Mouse (Mus musculus) midbrain, postnatal 0 days (tissue): ENCODE data around the gene Dnase1l2. TPM values are rescaled to one million over a fixed set of nuclear protein-coding genes. Genes with fewer than 3 reads are reported as not detected.
"Not testable (repeated sequence)": the region's sequence is repeated elsewhere in the genome, so short reads cannot be mapped to it uniquely, and the experiment has no call there.

Experiments
- ATAC-seq: fragments of 200-750 bp; cut with Nextera tagmentation; 2 replicates; pipeline ENCODE4 v1.8.0; 2017; ENCODE audit warnings: moderate number of reproducible peaks, mild to moderate bottlenecking, moderate TSS enrichment, moderate library complexity; ENCODE audit not compliant: low FRiP score
- DNase-seq: peaks from one replicate; pipeline ENCODE4 v3.0.0-alpha.2; 2015; ENCODE audit warnings: low spot score
- H3K27ac ChIP-seq: fragments of 300-500 bp; sonication (generic); 2 replicates; pipeline ENCODE4 v1.5.1; 2014; ENCODE audit warnings: low read depth, mild to moderate bottlenecking, low read length, mixed read lengths
- H3K27me3 ChIP-seq: fragments of 300-500 bp; sonication (generic); 2 replicates; pipeline ENCODE4 v1.6.1; 2014; ENCODE audit warnings: low read length, control low read depth, mixed read lengths; ENCODE audit not compliant: insufficient read depth
- H3K36me3 ChIP-seq: fragments of 300-500 bp; sonication (generic); 2 replicates; pipeline ENCODE4 v1.6.1; 2014; ENCODE audit warnings: low read length, control low read depth, mixed read lengths; ENCODE audit not compliant: insufficient read depth
- H3K4me1 ChIP-seq: fragments of 300-500 bp; sonication (generic); 2 replicates; pipeline ENCODE4 v1.6.1; 2014; ENCODE audit warnings: mild to moderate bottlenecking, control low read depth, antibody characterized with exemption, low read length, mixed read lengths; ENCODE audit not compliant: insufficient read depth
- H3K4me2 ChIP-seq: fragments of 300-500 bp; sonication (generic); 2 replicates; pipeline ENCODE4 v1.6.1; 2014; ENCODE audit warnings: low read depth, mild to moderate bottlenecking, low read length, mixed read lengths; ENCODE audit not compliant: poor library complexity, severe bottlenecking
- H3K4me3 ChIP-seq: fragments of 300-500 bp; sonication (generic); 2 replicates; pipeline ENCODE4 v1.5.1; 2014; ENCODE audit warnings: low read depth, mild to moderate bottlenecking, low read length, moderate library complexity
- H3K9ac ChIP-seq: fragments of 300-500 bp; sonication (generic); replicated peaks from 2 replicates; pipeline ENCODE4 v1.6.1; 2014; ENCODE audit warnings: mild to moderate bottlenecking, low read length, moderate library complexity, mixed read lengths; ENCODE audit not compliant: poor library complexity, severe bottlenecking
- H3K9me3 ChIP-seq: fragments of 300-500 bp; sonication (generic); 2 replicates; pipeline ENCODE4 v1.6.1; 2016; ENCODE audit warnings: low read length, control low read depth
- CTCF ChIP-seq: IDR thresholded peaks from 2 replicates; pipeline ENCODE4 v1.5.1; 2016; ENCODE audit warnings: antibody characterized with exemption, mild to moderate bottlenecking
- WGBS: fragments of 180-500 bp; shearing (Covaris S2); extraction: QIAGEN DNeasy Blood & Tissue Kit; methylation state at CpG from one replicate; pipeline ENCODE4 v1.1.7; 2014; 5-methylcytosine and 5-hydroxymethylcytosine counted together
- polyA plus RNA-seq: library from polyadenylated mRNA; unstranded; fragments of >200 nt; fragmentation: Nextera tagmentation; extraction: Ambion mirVana; gene quantifications from 2 replicates; pipeline ENCODE4 v1.2.1, GENCODE M21; 2015
- total RNA-seq: library from RNA; depleted of rRNA; stranded (reverse); fragments of >200 nt; gene quantifications from 2 replicates; pipeline ENCODE4 v1.2.3, GENCODE M21; 2014

Gene Dnase1l2
- total and polyA plus RNA-seq, 2 experiments from 2014 or later: 1.1 to 5.0 TPM

- Histone ChIP-seq H3K4me1 (no peaks in the 10 kb centered on the region), H3K27ac (no peak overlapping the region), H3K9ac (no peak overlapping the region), H3K4me2 (no peak overlapping the region), H3K27me3 (no peaks in the 10 kb centered on the region), H3K9me3 (no peaks in the 10 kb centered on the region), H3K36me3 (peaks cover 34% of the 10 kb centered on the region), H3K4me3 (no peak overlapping the region)
- ATAC-seq (peak; percentile 33; the same call in 1 of the 2 replicates), DNase-seq (peak; percentile 40)
- peak; percentile 88 for TF ChIP-seq CTCF
- 74% methylated on average over 5 of the region's 5 CpGs for WGBS
Measured at GRCm38 (mm10) chr17:24437016-24437415, 5.9 kb downstream of the Dnase1l2 start.

GRCm38 (mm10) chr17:24429201-24429983 is 13.5 kb downstream of the Dnase1l2 start:
- H3K4me2 ChIP-seq: no peak overlapping the region
- peaks cover 3% of the 10 kb centered on the region; the same call in 1 of the 2 replicates for H3K36me3 ChIP-seq
- H3K27me3 ChIP-seq: no peaks in the 10 kb centered on the region
- DNase-seq (peak; percentile 50), ATAC-seq (no peak)
- H3K27ac ChIP-seq: no peak overlapping the region
- H3K9me3 ChIP-seq: no peaks in the 10 kb centered on the region
- TF ChIP-seq CTCF: no peak
- H3K4me3 ChIP-seq: no peak overlapping the region
- H3K4me1 ChIP-seq: no peaks in the 10 kb centered on the region
- 69% methylated on average over 14 of the region's 14 CpGs for WGBS
- no peak overlapping the region for H3K9ac ChIP-seq

GRCm38 (mm10) chr17:24427170-24427557 is 15.7 kb downstream of the Dnase1l2 start:
- H3K9me3 ChIP-seq: no peaks in the 10 kb centered on the region
- 7% methylated on average over 8 of the region's 8 CpGs for WGBS
- H3K36me3 ChIP-seq: peaks cover 22% of the 10 kb centered on the region
- peak; percentile 7 for DNase-seq
- H3K27me3 ChIP-seq: no peaks in the 10 kb centered on the region
- ATAC-seq: no peak
- peak overlapping the region; percentile 51 for H3K4me3 ChIP-seq
- no peaks in the 10 kb centered on the region for H3K4me1 ChIP-seq
- H3K4me2 ChIP-seq: peak overlapping the region; percentile 72
- H3K9ac ChIP-seq: peak overlapping the region; percentile 68; the same call in 1 of the 2 replicates
- no peak for TF ChIP-seq CTCF
- H3K27ac ChIP-seq: peak overlapping the region; percentile 87

GRCm38 (mm10) chr17:24426471-24427169 is 16.3 kb downstream of the Dnase1l2 start, which contains the start of gene Eci1:
TSS of gene Eci1 (plus strand) at chr17:24426641.
- Histone ChIP-seq H3K4me2 (peak within 1 kb of the TSS; percentile 72), H3K4me3 (peak within 1 kb of the TSS; percentile 51), H3K4me1 (no peaks in the 10 kb centered on the region), H3K27ac (peak within 1 kb of the TSS; percentile 87), H3K27me3 (no peaks in the 10 kb centered on the region), H3K9ac (peak within 1 kb of the TSS; percentile 68), H3K36me3 (peaks cover 25% of the 10 kb centered on the region), H3K9me3 (no peaks in the 10 kb centered on the region)
- under 1% methylated on average over 47 of the region's 48 CpGs for WGBS
- DNase-seq (peak; percentile 96), ATAC-seq (peak; percentile 90)
- TF ChIP-seq CTCF: no peak

GRCm38 (mm10) chr17:24425905-24426304 is 17.0 kb downstream of the Dnase1l2 start:
- Histone ChIP-seq H3K36me3 (peaks cover 32% of the 10 kb centered on the region), H3K4me1 (no peaks in the 10 kb centered on the region), H3K9ac (no peak overlapping the region), H3K9me3 (no peaks in the 10 kb centered on the region), H3K27me3 (no peaks in the 10 kb centered on the region), H3K4me3 (no peak overlapping the region), H3K4me2 (no peak overlapping the region), H3K27ac (no peak overlapping the region)
- no peak for DNase-seq
- no peak for TF ChIP-seq CTCF
- 90% methylated on average over 7 of the region's 7 CpGs for WGBS
- no peak for ATAC-seq

- DNase-seq, H3K27ac ChIP-seq: not testable (repeated sequence)
- peaks cover 36% of the 10 kb centered on the region for H3K36me3 ChIP-seq
Measured at GRCm38 (mm10) chr17:24425326-24425725, 17.6 kb downstream of the Dnase1l2 start.

More at GRCm38 (mm10) chr17:24425326-24425725, 17.6 kb downstream of the Dnase1l2 start:
- H3K4me1 ChIP-seq, H3K9ac ChIP-seq, H3K27me3 ChIP-seq, H3K9me3 ChIP-seq, ATAC-seq, H3K4me3 ChIP-seq, H3K4me2 ChIP-seq: not testable (repeated sequence)
- WGBS: 94% methylated on average over 5 of the region's 8 CpGs
